Mouse (Mus musculus) urinary bladder, postnatal 14 days (tissue): ENCODE data around the gene Cpne7.
"Not testable (repeated sequence)": the region's sequence is repeated elsewhere in the genome, so short reads cannot be mapped to it uniquely, and the experiment has no call there.

Experiments used
- DNase-seq: peaks from one replicate; pipeline ENCODE4 v3.0.0; 2021; ENCODE audit warnings: low spot score

Cpne7 gene

DNA sequence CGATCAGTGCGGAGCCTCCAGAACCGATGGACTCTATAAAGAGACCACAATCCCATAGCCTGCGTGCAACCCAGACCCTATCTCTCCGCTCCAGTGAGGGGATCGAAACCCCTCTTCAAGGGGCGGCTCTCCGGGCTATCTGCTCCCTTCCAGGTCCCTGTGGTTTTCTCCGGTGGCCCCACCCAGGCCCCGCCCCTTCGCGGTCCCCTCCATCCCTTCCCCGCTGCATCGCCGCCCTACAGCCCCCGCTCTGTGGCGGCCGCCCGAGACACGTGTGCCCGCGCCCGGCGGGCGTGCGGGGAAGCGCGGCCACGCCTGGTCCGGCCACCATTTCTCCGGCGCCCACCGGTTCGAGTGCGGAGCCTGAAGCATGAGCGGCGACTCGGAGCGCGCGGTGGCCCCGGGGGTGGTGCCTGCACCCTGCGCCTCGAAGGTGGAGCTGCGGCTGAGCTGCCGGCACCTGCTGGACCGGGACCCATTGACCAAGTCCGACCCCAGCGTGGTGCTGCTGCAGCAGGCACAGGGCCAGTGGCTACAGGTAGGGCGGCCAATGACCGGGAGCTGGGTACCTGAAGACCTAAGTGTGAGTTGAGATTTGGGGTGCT lies at the start of gene Cpne7:
Gene Cpne7, plus strand, starts transcription at position 248 of the 605 bp plus-strand sequence.
- DNase-seq = no peak

DNA sequence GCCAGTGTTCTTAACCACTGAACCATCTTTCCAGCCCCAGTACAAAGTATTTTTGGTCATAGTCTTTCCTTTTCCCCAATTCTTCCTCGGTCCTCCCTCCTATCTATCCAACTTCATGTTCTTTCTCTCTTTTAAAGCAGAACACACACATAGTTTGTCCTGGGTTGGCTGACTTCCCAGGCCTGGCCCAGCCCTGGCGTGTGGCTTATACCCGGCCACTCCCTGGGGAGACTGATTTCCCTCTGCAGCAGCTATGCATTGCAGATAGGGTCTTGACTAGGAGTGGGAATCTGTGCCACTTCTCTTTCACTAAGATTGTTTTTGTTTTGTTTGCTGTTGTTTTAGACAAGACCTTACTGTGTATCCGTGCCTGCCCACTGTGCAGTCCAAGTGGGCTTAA lies 46.0 kb upstream of the Cpne7 start:
- DNase-seq = peak; percentile 38

DNA sequence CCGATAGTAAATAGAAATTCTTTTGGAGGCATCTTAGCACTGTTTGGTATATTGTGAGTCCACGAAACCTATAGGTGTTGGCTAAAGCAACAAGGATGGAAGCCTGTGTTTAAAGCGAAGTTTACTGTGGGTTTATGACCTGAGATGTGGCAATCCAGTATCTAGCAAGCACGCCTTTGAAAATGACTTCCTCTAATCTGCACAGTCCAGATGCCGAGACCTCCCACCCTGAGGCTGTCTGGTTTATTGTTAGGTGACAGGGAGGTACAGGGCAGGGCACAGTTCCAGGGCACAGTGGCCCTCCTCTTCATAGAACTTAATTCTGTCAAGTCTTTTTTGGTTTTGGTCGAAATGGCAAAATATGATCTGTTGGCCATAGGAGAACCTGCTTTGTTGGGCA lies 40.0 kb upstream of the Cpne7 start:
- no peak for DNase-seq

DNA sequence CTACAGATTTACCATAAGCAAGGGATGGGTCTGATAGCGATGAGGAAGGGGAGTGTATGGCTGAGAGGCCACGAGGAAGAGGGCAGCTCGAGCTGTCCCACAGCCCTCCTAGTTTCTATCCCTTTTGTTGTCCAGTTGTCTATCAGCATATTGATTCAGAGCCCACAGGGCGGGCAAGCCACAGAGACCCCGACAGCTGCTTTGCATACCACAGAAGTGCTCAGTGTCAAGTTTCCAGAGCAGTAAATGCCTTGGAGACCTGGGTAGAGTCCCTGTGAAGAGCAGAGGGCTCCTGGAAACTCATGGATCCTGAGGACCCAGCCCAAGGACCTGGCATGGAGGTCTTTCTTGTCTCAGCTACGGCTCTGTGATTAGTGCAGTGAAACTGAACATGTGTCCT lies 34.2 kb upstream of the Cpne7 start:
- no peak for DNase-seq

DNA sequence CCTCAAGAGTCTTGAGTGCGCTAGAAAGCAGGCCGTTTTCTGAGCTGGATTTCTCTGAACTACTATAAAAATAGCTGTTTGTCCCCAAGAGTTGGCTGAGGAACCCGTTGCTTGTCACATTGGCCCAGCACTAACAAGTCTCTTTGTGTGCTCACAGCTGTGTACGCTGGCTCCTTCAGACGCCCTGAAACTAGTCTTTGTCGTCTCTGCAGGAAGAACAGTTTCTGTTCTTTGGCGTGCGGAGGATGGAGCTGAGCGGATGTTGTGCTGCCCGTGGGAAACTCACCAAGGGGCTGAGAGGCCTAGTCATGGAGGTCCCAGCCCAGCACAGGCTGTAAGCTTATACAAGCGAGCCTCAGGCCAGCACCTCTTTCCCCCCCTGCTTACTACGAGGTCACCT lies 33.6 kb upstream of the Cpne7 start:
- no peak for DNase-seq

DNA sequence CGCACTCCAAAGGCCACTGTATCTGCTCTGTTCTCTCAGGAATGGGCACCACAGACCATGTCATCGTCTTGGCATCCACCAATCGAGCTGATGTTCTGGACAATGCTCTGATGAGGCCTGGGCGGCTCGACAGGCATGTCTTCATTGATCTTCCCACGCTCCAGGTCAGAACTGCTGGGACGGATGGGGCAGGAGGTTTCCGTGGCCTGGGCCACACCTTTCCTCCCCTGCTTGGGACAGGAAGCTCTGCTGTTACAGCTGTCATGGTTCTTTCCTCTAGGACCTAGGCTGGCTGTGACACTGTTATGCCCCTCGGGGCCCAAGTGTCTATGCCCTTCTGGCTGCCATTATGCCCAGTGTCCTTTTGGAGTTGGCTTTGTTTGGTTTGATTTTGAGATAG lies 29.9 kb upstream of the Cpne7 start:
- no peak for DNase-seq

DNA sequence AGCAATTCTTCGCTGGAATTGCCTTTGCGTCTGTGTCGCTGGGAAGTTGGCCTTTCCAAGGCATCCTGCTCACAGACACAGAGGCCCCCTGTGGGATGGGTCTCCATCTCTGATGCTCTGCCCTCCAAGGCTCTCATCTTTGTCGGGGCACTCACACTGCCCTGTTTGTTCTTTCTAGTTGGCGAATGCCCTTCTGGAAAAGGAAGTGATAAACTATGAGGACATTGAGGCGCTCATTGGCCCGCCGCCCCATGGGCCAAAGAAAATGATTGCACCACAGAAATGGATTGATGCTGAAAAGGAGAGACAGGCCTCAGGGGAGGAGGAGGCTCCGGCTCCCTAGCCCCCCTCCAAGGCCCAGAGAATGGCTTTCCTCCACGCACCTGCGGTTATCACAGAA lies 20.0 kb upstream of the Cpne7 start:
- no peak for DNase-seq

DNA sequence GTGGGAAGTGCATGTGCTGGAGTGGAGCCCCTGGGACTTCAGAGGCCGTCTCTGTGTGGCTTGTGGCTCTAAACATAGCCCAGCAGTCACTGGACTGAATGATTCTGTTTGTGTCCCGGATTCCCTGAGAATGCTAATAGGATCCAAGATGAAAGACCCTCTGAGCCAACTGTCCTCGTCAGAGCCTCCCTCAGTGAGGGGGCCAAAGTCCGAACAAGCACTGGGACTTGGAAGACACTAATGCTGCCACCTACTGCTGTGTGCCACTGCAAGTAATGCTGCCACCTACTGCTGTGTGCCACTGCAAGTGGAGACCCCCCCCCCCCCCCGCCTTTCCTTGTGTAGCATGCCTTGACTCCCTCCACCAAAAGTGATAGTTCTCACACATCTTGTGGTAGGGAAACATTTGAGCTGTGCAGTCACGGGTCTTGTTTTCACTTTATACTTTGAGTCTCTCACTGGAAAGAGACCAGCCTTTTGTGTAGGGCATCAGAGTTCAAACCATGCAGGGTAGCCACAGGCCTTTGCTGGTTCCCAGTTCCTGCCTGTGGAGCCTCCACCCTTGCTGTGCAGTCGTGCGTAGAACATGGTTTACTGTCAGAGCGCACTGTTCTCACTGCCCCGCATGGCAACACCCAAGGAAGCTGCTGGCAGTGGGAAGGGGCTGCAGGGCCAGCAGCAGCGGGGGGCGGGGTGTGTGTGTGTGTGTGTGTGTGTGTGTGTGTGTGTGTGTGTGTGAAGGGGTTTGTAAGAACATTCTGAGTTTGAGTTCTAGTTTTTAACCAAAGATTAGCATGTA lies 19.2 kb upstream of the Cpne7 start:
- peak; percentile 42 for DNase-seq

DNA sequence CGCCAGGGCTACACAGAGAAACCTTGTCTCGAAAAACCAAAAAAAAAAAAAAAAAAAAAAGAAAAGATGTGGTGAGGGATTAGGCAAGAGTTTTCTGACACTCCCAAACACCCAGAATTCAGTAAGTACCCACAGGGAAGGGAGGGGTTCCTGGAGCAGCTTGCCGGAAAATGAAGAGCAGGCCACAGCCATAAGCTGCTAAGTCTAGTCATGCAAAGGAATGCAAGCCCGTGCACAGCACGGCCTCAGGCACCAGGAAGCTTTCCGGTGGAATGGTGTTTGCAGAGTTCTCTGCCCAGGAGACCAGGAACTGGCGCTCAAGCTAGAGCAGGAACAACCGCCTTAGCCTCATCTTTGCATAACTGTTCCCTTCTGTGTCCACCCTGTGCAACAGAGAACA lies 16.9 kb upstream of the Cpne7 start:
- peak; percentile 67 for DNase-seq

DNA sequence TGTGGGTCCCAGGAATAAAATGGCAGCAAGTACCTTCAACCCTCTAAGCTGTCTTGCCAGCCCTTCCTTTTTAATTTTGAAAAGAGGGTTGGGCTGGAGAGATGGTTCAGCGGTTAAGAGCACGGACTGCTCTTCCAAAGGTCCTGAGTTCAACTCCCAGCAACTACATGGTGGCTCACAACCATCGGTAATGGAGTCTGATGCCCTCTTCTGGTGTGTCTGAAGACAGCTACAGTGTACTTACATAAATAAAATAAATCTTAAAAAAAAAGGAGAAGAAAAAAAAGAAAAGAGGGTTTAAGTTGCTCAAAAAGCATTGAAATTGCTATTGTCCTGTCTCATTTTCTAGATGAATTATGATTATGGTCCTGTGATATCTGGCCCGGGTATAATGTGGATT lies 15.9 kb upstream of the Cpne7 start:
- no peak for DNase-seq

DNA sequence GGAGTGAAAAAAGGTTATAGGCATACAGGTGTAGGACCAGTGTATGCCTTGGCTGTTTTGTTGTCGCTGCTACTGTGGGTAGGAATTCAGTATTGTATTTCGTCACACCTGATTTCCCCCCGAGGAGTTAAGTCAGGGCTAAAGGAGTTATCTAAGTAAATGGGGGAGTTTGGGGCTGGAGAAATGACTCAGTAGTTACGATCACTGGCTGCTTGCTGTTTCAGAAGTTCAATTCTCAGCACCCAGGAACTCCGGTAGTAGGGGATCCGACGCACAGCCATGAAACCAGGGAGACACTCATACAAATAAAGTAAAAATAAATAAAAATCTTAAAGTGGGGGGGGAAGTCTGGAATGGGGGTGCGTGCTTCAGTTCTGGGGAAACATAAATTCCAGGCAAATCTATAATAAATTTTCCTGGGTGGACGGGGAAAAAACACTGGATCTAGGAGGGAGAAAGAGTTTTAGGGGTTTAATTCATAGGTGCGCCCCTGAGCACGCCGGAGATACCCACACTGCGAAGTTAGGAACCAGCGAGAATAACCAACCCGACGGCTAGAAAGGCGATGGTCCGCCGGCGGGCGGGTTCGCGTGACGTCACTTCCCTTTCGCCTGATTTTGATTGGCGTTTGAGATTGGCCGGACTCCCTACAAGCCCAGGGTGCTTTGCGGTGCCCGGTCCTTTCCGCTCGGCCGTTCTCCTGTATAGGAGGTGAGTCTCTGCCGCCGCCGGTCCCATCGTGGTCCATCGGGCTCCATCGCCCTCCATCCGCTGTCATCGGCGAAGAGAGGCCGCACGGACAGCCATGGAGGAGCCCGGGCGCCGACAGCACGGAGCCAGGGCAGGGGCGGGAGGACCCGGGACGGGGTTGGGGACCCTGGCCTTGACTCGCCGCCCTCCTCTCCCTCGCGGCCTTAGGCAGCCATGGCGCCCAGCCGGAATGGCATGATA lies 15.2 kb upstream of the Cpne7 start, which contains the start of gene Rpl13:
Gene Rpl13, plus strand, starts transcription at position 616 of the 951 bp plus-strand sequence.
- peak; percentile 98 for DNase-seq

DNA sequence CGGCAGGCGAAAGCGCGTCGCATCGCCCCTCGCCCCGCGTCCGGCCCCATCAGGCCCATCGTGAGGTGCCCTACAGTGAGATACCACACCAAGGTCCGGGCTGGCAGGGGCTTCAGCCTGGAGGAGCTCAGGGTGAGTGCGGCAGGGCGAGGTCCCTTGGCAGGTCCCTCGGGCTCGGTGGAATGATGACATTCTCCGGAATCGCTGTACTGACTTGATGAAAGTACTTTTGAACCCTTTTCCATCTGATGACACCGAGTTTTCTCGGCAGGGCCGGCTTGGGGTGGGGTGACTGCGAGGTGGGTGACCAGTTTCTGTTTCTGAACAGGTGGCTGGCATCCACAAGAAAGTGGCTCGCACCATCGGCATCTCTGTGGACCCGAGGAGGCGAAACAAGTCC lies 14.3 kb upstream of the Cpne7 start:
- not testable (repeated sequence) for DNase-seq

DNA sequence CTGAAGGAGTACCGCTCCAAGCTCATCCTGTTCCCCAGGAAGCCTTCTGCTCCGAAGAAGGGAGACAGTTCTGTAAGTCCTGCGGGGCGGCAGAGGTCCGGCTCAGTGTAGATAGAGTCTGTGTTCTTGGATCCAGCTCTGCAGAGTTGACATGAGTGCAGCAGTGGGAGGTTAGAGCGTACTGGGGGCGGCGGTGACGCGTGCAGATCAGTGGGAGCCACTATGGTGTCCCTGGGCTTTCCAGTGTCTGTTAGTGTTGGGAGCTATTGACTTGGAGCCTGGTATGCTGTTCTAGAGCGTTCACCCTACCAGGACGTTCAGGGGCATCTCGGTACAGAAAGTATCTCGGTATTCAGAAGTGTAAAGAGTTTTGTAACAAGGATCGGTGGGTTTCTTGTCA lies 13.9 kb upstream of the Cpne7 start:
- DNase-seq = no peak

DNA sequence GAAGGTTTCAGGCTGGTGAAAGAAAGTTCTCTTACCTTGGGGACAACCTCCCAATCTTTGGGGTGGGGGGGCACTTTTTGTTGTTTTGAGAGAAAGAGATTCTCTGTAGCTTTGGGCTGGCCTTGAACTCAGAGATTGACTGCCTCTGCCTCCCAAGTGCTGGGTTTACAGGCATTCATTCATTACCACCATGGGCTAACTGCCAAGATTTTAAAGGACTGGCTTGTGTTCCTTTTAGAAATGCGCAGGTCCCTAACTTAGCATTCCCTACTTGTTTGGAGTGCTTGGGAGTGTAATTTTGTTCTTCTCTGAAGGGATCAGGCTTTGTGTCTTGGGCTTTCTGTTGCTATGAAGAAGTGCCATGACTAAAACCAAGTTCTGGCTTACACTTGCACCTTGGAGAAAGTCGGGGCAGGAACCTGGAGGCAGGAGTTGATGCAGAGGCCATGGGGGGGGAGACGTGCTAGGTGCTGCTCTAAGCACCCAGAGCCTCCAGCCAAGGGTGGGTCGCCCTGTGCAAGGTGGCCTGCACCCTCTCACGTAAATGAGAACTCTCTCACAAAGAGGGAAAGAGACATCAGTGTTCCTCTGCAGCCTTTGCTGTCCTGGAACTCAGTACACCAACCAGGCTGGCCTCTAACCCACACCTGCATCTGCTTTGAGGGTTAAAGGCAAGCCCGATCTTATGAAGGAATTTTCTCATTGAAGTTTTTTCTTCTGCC lies 13.0 kb upstream of the Cpne7 start:
- DNase-seq = no peak

DNA sequence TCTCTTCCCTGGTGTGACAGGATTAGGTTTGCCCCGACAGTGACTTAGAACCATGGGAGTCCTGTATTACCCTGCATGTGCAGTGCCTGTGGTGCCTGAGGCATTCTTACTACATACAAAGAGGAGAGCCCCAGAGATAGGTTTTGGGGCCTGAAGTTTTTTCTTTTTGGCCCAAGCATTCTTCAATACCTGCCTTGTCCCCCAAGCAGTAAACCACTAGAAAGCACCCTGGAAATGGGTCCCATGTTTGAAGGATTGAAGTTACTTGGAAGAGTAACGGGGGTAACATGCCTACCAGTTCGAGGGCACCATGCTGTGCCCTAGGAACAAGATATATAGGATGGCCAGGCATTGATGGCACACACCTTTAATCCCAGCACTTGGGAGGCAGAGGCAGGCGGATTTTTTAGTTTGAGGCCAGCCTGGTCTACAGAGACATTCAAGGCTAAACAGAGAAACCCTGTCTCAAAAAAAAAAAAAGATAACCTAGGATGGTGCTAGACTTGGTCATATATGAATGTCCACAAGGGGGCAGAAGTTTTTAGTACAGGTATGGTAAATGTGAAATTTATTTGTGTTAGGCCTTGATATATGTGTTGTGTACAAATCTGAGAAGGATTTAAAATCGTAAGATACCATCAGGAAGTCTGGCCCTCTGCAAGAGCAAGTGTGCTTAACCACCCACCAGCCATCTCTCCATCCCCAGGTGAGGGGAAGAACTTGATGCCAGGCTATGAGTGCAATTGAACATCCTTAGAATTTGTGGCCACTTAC lies 11.4 kb upstream of the Cpne7 start:
- DNase-seq = no peak

DNA sequence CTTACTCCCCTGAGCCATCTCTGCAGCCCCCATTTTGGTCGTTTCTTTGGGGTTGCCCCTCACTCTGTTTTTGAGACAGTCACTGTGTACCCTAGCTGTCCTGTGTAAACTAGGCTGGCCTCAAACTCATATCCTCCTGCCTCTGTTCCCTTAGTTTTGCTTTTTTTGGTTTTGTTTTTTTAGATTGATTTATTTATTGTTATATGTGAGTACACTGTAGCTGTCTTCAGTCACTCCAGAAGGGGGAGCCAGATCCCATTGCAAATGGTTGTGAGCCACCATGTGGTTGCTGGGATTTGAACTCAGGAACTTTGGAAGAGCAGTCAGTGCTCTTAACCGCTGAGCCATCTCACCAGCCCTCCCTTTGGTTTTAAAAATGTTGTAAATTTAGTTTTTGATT lies 10.6 kb upstream of the Cpne7 start:
- no peak for DNase-seq

DNA sequence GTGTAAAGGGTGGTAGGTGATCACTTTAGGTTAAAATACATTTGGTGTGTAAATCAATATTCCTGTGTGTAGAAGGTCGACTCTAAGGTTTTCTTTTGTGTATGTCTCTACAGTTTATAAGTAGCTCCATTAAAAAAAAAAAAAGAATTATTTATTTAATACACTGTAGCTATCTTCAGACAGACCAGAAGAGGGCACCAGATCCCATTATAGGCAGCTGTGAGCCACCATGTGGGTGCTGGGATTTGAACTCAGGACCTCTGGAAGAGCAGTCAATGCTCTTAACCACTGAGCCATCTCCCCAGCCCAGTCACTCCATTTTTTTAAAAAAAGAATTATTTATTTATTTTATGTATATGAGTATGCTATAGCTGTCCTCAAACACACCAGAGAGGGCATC lies 9.2 kb upstream of the Cpne7 start:
- DNase-seq = no peak

DNA sequence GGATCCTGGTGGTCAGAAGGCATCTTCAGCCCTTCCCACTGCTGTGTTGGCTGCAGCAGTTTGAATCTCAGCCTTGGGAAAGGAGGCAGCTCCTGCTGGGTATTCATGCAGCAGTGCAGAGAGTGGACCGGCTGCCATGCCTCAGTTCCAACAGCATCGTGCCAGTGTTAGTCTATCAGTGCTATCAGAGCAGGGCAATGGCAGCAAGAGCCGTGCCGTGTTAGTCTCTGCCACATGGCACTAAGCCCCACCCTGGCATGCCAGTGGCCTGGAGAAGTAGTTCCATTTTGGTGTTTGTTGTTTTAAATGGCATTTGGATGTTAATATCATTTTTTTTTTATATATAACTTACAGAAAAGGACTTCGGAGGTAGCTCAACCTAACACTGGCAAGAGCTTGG lies 8.2 kb upstream of the Cpne7 start:
- no peak for DNase-seq

DNA sequence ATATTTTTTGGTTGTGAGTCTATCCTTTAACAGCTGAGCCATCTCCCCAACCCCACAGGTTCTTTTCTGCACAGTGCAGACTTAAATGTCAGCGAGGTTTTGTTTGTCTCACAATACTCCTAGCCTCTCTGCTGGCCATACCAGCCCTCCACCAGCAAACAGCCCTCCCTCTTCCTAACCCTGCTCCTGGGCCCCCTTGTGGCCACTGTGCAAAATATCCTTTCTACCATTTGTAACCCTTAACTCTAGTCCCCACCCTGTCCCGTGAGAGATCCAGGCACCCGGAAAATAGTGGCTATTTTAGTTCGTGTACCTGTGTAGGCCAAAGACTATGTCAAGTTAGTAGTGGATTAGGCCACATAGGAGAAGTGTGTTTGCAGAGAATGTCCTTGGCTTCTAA lies 6.5 kb upstream of the Cpne7 start:
- peak; percentile 47 for DNase-seq

DNA sequence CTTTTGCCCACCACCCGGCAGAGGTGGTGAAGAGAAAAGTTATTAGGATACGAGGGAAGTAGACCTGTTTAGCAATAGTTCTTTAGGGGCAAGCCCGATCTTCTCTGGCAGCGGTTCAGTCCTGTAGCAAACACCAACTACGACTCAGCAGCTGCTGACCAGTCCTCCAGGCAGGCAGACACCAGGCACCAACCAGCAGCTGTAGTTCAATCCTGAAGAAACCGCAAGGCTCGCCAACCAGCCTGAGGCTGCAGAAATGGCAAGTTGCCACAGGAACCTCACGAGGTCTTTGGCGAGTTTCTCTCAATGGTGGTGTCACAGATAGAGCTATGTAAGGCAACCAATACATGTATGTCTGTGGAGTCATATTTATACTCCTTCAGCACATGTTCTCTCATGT lies 4.3 kb upstream of the Cpne7 start:
- DNase-seq = no peak

DNA sequence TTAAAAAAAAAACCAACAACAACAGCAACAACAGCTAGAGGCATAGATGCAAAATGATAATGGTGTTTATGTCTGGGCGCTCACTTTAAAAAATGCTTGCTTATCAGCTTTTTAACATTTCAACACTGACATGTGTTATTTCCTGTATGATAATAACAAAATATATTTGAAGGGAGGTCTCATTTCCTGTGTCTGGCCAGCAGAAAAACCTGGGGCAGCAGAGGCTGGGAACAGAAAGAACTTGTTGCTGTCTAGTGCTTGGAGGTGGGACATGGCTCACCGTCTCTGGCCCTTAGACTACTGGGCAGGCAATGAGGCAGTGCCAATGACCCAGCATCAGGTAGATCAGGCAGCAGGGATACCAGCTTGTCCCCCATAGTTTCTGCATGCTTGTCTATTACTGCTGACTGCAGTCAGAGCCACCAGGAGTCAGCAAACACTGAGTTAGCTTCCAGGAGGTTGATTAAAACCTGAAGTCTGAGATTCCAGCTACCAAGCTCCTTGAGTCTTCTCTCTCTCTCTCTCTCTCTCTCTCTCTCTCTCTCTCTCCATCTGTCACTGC lies 3.2 kb upstream of the Cpne7 start:
- no peak for DNase-seq
